Mouse (Mus musculus) hindbrain, embryonic 10.5 days (tissue): ENCODE results near the gene Vps29. TPM values are rescaled to one million over a fixed set of nuclear protein-coding genes. Genes with fewer than 3 reads are reported as not detected.
A peak's percentile ranks its signal among the peaks of the same experiment; 100 is the strongest.

Source experiments
- DNase-seq: peaks from one replicate; pipeline ENCODE4 v3.0.0-alpha.2; 2017; ENCODE audit warnings: low spot score
- H3K27ac ChIP-seq: fragments of 300-500 bp; sonication (generic); 2 replicates; pipeline ENCODE4 v1.5.1; 2016; ENCODE audit warnings: mild to moderate bottlenecking, moderate library complexity
- H3K27me3 ChIP-seq: fragments of 300-500 bp; sonication (generic); 2 replicates; pipeline ENCODE4 v1.6.1; 2016; ENCODE audit warnings: mild to moderate bottlenecking; ENCODE audit not compliant: poor library complexity, insufficient read depth, severe bottlenecking
- H3K36me3 ChIP-seq: fragments of 300-500 bp; sonication (generic); 2 replicates; pipeline ENCODE4 v1.6.1; 2016; ENCODE audit warnings: mild to moderate bottlenecking, moderate library complexity
- H3K4me1 ChIP-seq: fragments of 300-500 bp; sonication (generic); replicated peaks from 2 replicates; pipeline ENCODE4 v1.6.1; 2016; ENCODE audit warnings: mild to moderate bottlenecking
- H3K4me3 ChIP-seq: fragments of 300-500 bp; sonication (generic); 2 replicates; pipeline ENCODE4 v1.5.1; 2016; ENCODE audit warnings: mild to moderate bottlenecking, moderate library complexity
- H3K9me3 ChIP-seq: fragments of 300-500 bp; sonication (generic); 2 replicates; pipeline ENCODE4 v1.6.1; 2016; ENCODE audit warnings: mild to moderate bottlenecking, moderate library complexity
- WGBS: fragments of 180-500 bp; shearing (Covaris S2); methylation state at CpG from one replicate; pipeline ENCODE4 v1.1.7; 2016; 5-methylcytosine and 5-hydroxymethylcytosine counted together
- polyA plus RNA-seq: library from polyadenylated mRNA; unstranded; fragments of >200 nt; fragmentation: Nextera tagmentation; extraction: Ambion mirVana; gene quantifications from 2 replicates; pipeline ENCODE4 v1.2.1, GENCODE M21; 2016

The Vps29 gene
- polyA plus RNA-seq, 1 experiment from 2014 or later, result 225 TPM

GRCm38 (mm10) chr5:122345777-122346176, 8.4 kb upstream of the Vps29 start:
- Histone ChIP-seq H3K4me3 (no peak overlapping the region), H3K9me3 (peaks cover 6% of the 10 kb centered on the region; the same call in 1 of the 2 replicates), H3K27me3 (no peaks in the 10 kb centered on the region), H3K36me3 (no peaks in the 10 kb centered on the region), H3K27ac (no peak overlapping the region), H3K4me1 (no peaks in the 10 kb centered on the region)
- no peak for DNase-seq
- 75% methylated on average over 4 of the region's 4 CpGs for WGBS

- Histone ChIP-seq H3K4me3 (peak overlapping the region; percentile 99), H3K27me3 (no peaks in the 10 kb centered on the region)
- 0% methylated on average over 55 of the region's 57 CpGs for WGBS
These were observed 411 bp downstream of the Vps29 start for GRCm38 (mm10) chr5:122354492-122355067.

GRCm38 (mm10) chr5:122371591-122372191, 17.5 kb downstream of the Vps29 start, which contains the start of gene Gpn3:
TSS of gene Gpn3 (plus strand) at chr5:122371876.
- peak within 1 kb of the TSS; percentile 89 for H3K4me3 ChIP-seq
- H3K27ac ChIP-seq, result peak within 1 kb of the TSS; percentile 97
- H3K9me3 ChIP-seq, result no peaks in the 10 kb centered on the region
- WGBS, result 1% methylated on average over 42 of the region's 46 CpGs
- H3K4me1 ChIP-seq, result peaks cover 27% of the 10 kb centered on the region
- no peaks in the 10 kb centered on the region for H3K27me3 ChIP-seq
- peaks cover 65% of the 10 kb centered on the region for H3K36me3 ChIP-seq
- DNase-seq, result no peak

More at GRCm38 (mm10) chr5:122354492-122355067, 411 bp downstream of the Vps29 start:
- no peak for DNase-seq
- Histone ChIP-seq H3K4me1 (peaks cover 17% of the 10 kb centered on the region), H3K36me3 (peaks cover 15% of the 10 kb centered on the region), H3K9me3 (no peaks in the 10 kb centered on the region), H3K27ac (peak overlapping the region; percentile 91)

GRCm38 (mm10) chr5:122372192-122372769, 18.1 kb downstream of the Vps29 start, which contains the start of gene Fam216a:
TSS of gene Fam216a (minus strand) at chr5:122372364.
- H3K27ac ChIP-seq, result peak within 1 kb of the TSS; percentile 97
- H3K4me3 ChIP-seq, result peak within 1 kb of the TSS; percentile 89
- peaks cover 27% of the 10 kb centered on the region for H3K4me1 ChIP-seq
- H3K36me3 ChIP-seq, result peaks cover 65% of the 10 kb centered on the region
- DNase-seq, result peak; percentile 100
- H3K27me3 ChIP-seq, result no peaks in the 10 kb centered on the region
- under 1% methylated on average over 53 of the region's 53 CpGs for WGBS
- no peaks in the 10 kb centered on the region for H3K9me3 ChIP-seq

GRCm38 (mm10) chr5:122372878-122373277, 18.7 kb downstream of the Vps29 start:
- no peak for DNase-seq

GRCm38 (mm10) chr5:122377101-122377833, 23.1 kb downstream of the Vps29 start:
- Histone ChIP-seq H3K4me3 (no peak overlapping the region), H3K36me3 (peaks cover 79% of the 10 kb centered on the region)
- WGBS, result 91% methylated on average over 4 of the region's 4 CpGs

More at GRCm38 (mm10) chr5:122372878-122373277, 18.7 kb downstream of the Vps29 start:
- H3K27ac ChIP-seq, result peak overlapping the region; percentile 97
- WGBS, result 7% methylated on average over 5 of the region's 5 CpGs
- H3K9me3 ChIP-seq, result no peaks in the 10 kb centered on the region
- peak overlapping the region; percentile 89 for H3K4me3 ChIP-seq
- H3K4me1 ChIP-seq, result peaks cover 27% of the 10 kb centered on the region
- H3K36me3 ChIP-seq, result peaks cover 62% of the 10 kb centered on the region
- no peaks in the 10 kb centered on the region for H3K27me3 ChIP-seq

GRCm38 (mm10) chr5:122378171-122378570, 24.0 kb downstream of the Vps29 start:
- 97% methylated on average over 12 of the region's 12 CpGs for WGBS
- peaks cover 87% of the 10 kb centered on the region for H3K36me3 ChIP-seq

More at GRCm38 (mm10) chr5:122377101-122377833, 23.1 kb downstream of the Vps29 start:
- Histone ChIP-seq H3K9me3 (no peaks in the 10 kb centered on the region), H3K27ac (no peak overlapping the region), H3K4me1 (peaks cover 14% of the 10 kb centered on the region), H3K27me3 (no peaks in the 10 kb centered on the region)
- no peak for DNase-seq

GRCm38 (mm10) chr5:122379374-122380155, 25.4 kb downstream of the Vps29 start:
- DNase-seq, result peak; percentile 74
- Histone ChIP-seq H3K9me3 (no peaks in the 10 kb centered on the region), H3K27ac (no peak overlapping the region), H3K4me3 (no peak overlapping the region), H3K36me3 (peaks cover 77% of the 10 kb centered on the region), H3K27me3 (no peaks in the 10 kb centered on the region), H3K4me1 (no peaks in the 10 kb centered on the region)
- WGBS, result 60% methylated on average over 11 of the region's 11 CpGs

More at GRCm38 (mm10) chr5:122378171-122378570, 24.0 kb downstream of the Vps29 start:
- no peak for DNase-seq
- Histone ChIP-seq H3K27me3 (no peaks in the 10 kb centered on the region), H3K27ac (no peak overlapping the region), H3K4me3 (no peak overlapping the region), H3K9me3 (no peaks in the 10 kb centered on the region), H3K4me1 (peaks cover 9% of the 10 kb centered on the region)

- peaks cover 12% of the 10 kb centered on the region for H3K4me1 ChIP-seq
- no peaks in the 10 kb centered on the region for H3K27me3 ChIP-seq
- no peaks in the 10 kb centered on the region for H3K9me3 ChIP-seq
- H3K27ac ChIP-seq, result no peak overlapping the region
- 90% methylated on average over 5 of the region's 5 CpGs for WGBS
- no peak overlapping the region for H3K4me3 ChIP-seq
- no peak for DNase-seq
- H3K36me3 ChIP-seq, result peaks cover 8% of the 10 kb centered on the region
These were observed 35.8 kb downstream of the Vps29 start for GRCm38 (mm10) chr5:122390006-122390405.

- Histone ChIP-seq H3K4me3 (no peak overlapping the region), H3K4me1 (peaks cover 12% of the 10 kb centered on the region), H3K27me3 (no peaks in the 10 kb centered on the region), H3K27ac (no peak overlapping the region), H3K36me3 (peaks cover 11% of the 10 kb centered on the region), H3K9me3 (no peaks in the 10 kb centered on the region)
- DNase-seq, result no peak
These were observed 36.5 kb downstream of the Vps29 start for GRCm38 (mm10) chr5:122390671-122391070.

GRCm38 (mm10) chr5:122391178-122391785, 37.1 kb downstream of the Vps29 start:
- H3K36me3 ChIP-seq, result peaks cover 13% of the 10 kb centered on the region
- H3K27ac ChIP-seq, result peak overlapping the region; percentile 88

GRCm38 (mm10) chr5:122391786-122392180, 37.6 kb downstream of the Vps29 start, which contains the start of gene Arpc3:
TSS of gene Arpc3 (plus strand) at chr5:122391878.
- under 1% methylated on average over 39 of the region's 39 CpGs for WGBS
- peak within 1 kb of the TSS; percentile 89 for H3K4me3 ChIP-seq
- H3K36me3 ChIP-seq, result peaks cover 17% of the 10 kb centered on the region
- no peaks in the 10 kb centered on the region for H3K9me3 ChIP-seq
- peaks cover 12% of the 10 kb centered on the region for H3K4me1 ChIP-seq
- DNase-seq, result peak; percentile 92
- no peaks in the 10 kb centered on the region for H3K27me3 ChIP-seq
- H3K27ac ChIP-seq, result peak within 1 kb of the TSS; percentile 88

More at GRCm38 (mm10) chr5:122391178-122391785, 37.1 kb downstream of the Vps29 start:
- Histone ChIP-seq H3K27me3 (no peaks in the 10 kb centered on the region), H3K4me3 (peak overlapping the region; percentile 89), H3K4me1 (peaks cover 12% of the 10 kb centered on the region), H3K9me3 (no peaks in the 10 kb centered on the region)
- DNase-seq, result no peak
- WGBS, result 55% methylated on average over 16 of the region's 16 CpGs
